Mouse (Mus musculus) ES-Bruce4 (cell line): ENCODE data around the gene Cep104.

Experiments used
- CTCF ChIP-seq: IDR thresholded peaks from one replicate; pipeline ENCODE4 v1.8.1; 2011; ENCODE audit warnings: low read depth, low read length
- EP300 ChIP-seq: IDR thresholded peaks from 2 replicates; pipeline ENCODE4 v1.6.1; 2011; ENCODE audit warnings: low read depth, low read length; ENCODE audit not compliant: insufficient read depth
- POLR2A ChIP-seq: IDR thresholded peaks from one replicate; pipeline ENCODE4 v1.8.1; 2011; ENCODE audit warnings: low read length; ENCODE audit not compliant: insufficient read depth

GRCm38 (mm10) chr4:154045837-154046236 lies 70.8 kb downstream of the Cep104 start:
- TF ChIP-seq CTCF = peak; percentile 37
- no peak for TF ChIP-seq POLR2A
- TF ChIP-seq EP300 = no peak
